Mouse (Mus musculus) limb, embryonic 12.5 days (tissue): ENCODE measurements around the gene Olfr686. TPM values are rescaled to one million over a fixed set of nuclear protein-coding genes. Genes with fewer than 3 reads are reported as not detected.

Source experiments
- ATAC-seq: fragments of 200-750 bp; cut with Nextera tagmentation; 2 replicates; pipeline ENCODE4 v1.8.0; 2017; ENCODE audit warnings: low read depth, moderate TSS enrichment; ENCODE audit not compliant: insufficient number of reproducible peaks, insufficient read depth, low FRiP score, low TSS enrichment
- H3K27ac ChIP-seq: fragments of 300-500 bp; sonication (generic); 2 replicates; pipeline ENCODE4 v1.5.1; 2016; ENCODE audit warnings: mild to moderate bottlenecking, moderate library complexity
- H3K27me3 ChIP-seq: fragments of 300-500 bp; sonication (generic); 2 replicates; pipeline ENCODE4 v1.6.1; 2016; ENCODE audit warnings: mild to moderate bottlenecking, moderate library complexity
- H3K36me3 ChIP-seq: fragments of 300-500 bp; sonication (generic); 2 replicates; pipeline ENCODE4 v1.6.1; 2016; ENCODE audit warnings: mild to moderate bottlenecking, moderate library complexity
- H3K4me1 ChIP-seq: fragments of 300-500 bp; sonication (generic); replicated peaks from 2 replicates; pipeline ENCODE4 v1.6.1; 2016
- H3K4me2 ChIP-seq: fragments of 300-500 bp; sonication (generic); 2 replicates; pipeline ENCODE4 v1.6.1; 2016; ENCODE audit warnings: mild to moderate bottlenecking, moderate library complexity
- H3K4me3 ChIP-seq: fragments of 300-500 bp; sonication (generic); replicated peaks from 2 replicates; pipeline ENCODE4 v1.5.1; 2016; ENCODE audit warnings: mild to moderate bottlenecking
- H3K9ac ChIP-seq: fragments of 300-500 bp; sonication (generic); replicated peaks from 2 replicates; pipeline ENCODE4 v1.6.1; 2016; ENCODE audit warnings: mild to moderate bottlenecking, moderate library complexity
- H3K9me3 ChIP-seq: fragments of 300-500 bp; sonication (generic); 2 replicates; pipeline ENCODE4 v1.6.1; 2016; ENCODE audit warnings: mild to moderate bottlenecking, moderate library complexity
- WGBS: fragments of 180-500 bp; shearing (Covaris S2); methylation state at CpG from one replicate; pipeline ENCODE4 v1.1.7; 2016; 5-methylcytosine and 5-hydroxymethylcytosine counted together
- polyA plus RNA-seq: library from polyadenylated mRNA; unstranded; fragments of >200 nt; fragmentation: Nextera tagmentation; extraction: Ambion mirVana; gene quantifications from 2 replicates; pipeline ENCODE4 v1.2.1, GENCODE M21; 2016

Gene Olfr686
- polyA plus RNA-seq, result not detected in 2 replicates

DNA sequence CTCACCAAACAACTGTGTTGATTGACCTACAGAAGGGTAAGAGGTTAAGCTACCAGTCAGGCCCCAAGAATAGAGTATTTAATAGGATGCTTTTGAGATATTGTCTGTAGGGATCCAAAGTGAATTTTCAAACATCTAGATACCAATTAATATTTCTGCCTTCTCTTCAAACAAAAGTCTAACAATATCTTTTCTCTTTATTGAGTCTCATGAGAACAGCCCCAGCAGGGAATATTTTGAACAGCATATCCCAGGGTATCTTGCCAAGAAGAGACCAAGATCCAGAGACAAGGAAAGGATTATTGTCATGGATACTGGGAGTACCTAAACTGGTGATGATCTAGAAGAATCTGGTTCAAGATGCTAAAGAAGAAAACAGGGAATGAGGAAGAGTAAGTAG, at the start of gene Olfr686:
Gene Olfr686 (minus strand): TSS at position 101 of the 400 bp plus-strand sequence.
- Histone ChIP-seq H3K4me1 (no peaks in the 10 kb centered on the region), H3K27me3 (no peaks in the 10 kb centered on the region), H3K4me3 (no peak within 1 kb of the TSS), H3K27ac (no peak within 1 kb of the TSS), H3K36me3 (no peaks in the 10 kb centered on the region), H3K9me3 (no peaks in the 10 kb centered on the region), H3K9ac (no peak within 1 kb of the TSS), H3K4me2 (no peak within 1 kb of the TSS)
- ATAC-seq, result no peak

DNA sequence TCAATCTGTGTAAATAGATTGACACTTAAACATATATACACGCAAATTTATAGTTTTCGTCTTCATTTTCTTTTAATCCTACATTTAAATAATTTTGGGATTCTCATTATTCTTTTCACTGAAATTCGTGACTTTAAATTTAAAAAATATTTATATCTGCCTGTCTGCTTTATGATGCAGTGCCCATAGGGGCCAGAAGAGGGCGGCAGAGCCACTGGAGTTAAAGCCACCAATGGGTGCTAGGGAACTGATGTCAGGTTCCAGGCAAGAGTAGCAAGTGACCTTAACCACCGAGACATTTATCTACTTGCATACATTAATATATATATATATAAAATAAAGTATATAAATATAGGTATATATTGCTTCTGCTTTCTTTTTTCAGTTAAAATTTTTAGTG, 49.4 kb upstream of the Olfr686 start:
- Histone ChIP-seq H3K36me3 (no peaks in the 10 kb centered on the region), H3K9ac (no peak overlapping the region), H3K4me2 (no peak overlapping the region), H3K9me3 (no peaks in the 10 kb centered on the region), H3K4me3 (no peak overlapping the region), H3K27ac (no peak overlapping the region), H3K27me3 (no peaks in the 10 kb centered on the region), H3K4me1 (no peaks in the 10 kb centered on the region)
- 59% methylated on average over 5 of the region's 5 CpGs for WGBS
- no peak for ATAC-seq

DNA sequence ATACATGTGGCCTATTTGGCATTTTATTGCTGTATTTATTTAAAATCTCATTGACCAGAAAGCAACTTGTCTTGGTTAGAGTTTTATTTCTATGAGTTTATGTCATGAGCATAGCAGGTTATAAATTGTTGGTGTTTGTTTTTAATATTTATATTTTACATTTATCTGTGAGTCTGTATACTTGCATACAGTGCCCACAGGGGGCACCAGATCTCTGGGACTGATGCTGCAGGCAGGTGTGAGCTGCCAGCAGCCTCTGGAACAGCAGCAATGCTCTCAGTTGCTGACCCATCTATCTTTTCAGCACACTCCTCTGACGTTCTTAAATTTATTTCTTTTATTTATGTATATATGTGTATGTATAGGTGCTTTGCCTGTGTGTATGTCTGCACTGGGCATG, 40.9 kb upstream of the Olfr686 start:
- no peak for ATAC-seq
- Histone ChIP-seq H3K27ac (no peak overlapping the region), H3K4me2 (no peak overlapping the region), H3K4me3 (no peak overlapping the region), H3K9me3 (no peaks in the 10 kb centered on the region), H3K9ac (no peak overlapping the region), H3K4me1 (no peaks in the 10 kb centered on the region), H3K36me3 (no peaks in the 10 kb centered on the region), H3K27me3 (no peaks in the 10 kb centered on the region)
- WGBS, result 69% methylated on average over 1 of the region's 1 CpGs

DNA sequence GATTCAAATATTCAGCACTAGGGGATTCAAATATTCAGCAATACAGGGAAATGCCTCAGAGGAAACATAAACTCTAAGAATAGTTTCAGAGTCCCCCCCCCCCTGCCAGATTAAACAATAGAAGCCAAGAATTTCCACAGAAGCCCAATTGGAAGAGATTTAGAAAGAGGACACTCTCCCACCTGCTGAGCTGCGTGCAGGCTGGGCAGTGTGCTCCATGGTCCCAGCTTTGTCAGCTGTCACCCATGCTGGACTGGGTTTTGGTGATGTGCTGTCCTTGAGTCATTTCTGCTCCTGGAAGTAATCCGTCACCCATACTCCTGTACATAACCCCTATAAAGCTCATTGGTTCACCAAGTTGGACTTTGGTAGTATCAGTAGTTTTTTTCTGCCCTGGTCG, 40.4 kb upstream of the Olfr686 start:
- Histone ChIP-seq H3K9me3 (no peaks in the 10 kb centered on the region), H3K4me1 (no peaks in the 10 kb centered on the region), H3K9ac (no peak overlapping the region), H3K27ac (no peak overlapping the region), H3K4me2 (no peak overlapping the region), H3K27me3 (no peaks in the 10 kb centered on the region), H3K4me3 (no peak overlapping the region), H3K36me3 (no peaks in the 10 kb centered on the region)
- no peak for ATAC-seq
- WGBS, result 85% methylated on average over 3 of the region's 3 CpGs

DNA sequence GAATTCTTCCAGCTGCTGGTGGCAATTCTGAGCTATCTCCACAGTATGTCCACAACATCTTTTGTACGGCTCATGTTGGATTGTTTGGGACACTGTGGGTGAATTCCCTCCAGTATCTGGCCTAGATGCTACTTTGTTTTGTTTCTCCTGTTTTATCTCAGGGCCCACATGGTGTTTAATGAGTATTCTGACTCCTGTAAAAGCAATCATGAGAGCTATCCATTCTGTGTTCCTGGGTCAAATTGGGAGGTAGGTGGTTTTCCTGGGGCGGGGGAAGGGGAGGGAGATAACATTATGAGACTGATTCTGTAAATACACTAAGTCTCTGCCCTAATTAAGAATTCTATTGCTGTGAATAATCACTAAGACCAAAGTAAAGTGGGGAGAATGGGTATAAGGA, 22.1 kb upstream of the Olfr686 start:
- Histone ChIP-seq H3K4me2 (no peak overlapping the region), H3K4me1 (no peaks in the 10 kb centered on the region), H3K9ac (no peak overlapping the region), H3K9me3 (no peaks in the 10 kb centered on the region), H3K4me3 (no peak overlapping the region), H3K27me3 (no peaks in the 10 kb centered on the region), H3K36me3 (no peaks in the 10 kb centered on the region), H3K27ac (no peak overlapping the region)
- 86% methylated on average over 2 of the region's 2 CpGs for WGBS
- no peak for ATAC-seq

DNA sequence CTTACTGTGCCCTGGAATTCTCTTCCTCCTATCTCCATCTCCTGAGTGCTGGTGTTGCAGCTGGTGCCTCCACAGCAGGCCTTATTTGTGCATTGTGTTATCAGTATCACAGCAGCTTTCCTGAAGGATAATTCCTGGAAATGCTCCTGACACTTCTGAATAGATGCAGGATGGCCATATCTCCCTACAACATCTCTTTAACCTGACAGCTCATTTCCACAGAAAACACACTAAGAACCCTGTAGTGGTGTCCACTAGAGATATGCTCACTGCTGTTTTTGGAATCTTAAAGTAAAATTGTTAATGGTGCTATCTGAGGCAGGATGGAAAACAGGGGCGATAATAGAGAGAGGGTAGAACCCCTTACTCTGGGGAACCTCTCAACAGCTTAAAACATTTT, 20.9 kb upstream of the Olfr686 start:
- H3K9ac ChIP-seq, result no peak overlapping the region
- 81% methylated on average over 1 of the region's 1 CpGs for WGBS
- H3K4me3 ChIP-seq, result no peak overlapping the region
- no peaks in the 10 kb centered on the region for H3K9me3 ChIP-seq
- no peaks in the 10 kb centered on the region for H3K27me3 ChIP-seq
- no peaks in the 10 kb centered on the region for H3K4me1 ChIP-seq
- H3K36me3 ChIP-seq, result no peaks in the 10 kb centered on the region
- no peak overlapping the region for H3K27ac ChIP-seq
- no peak overlapping the region for H3K4me2 ChIP-seq
- ATAC-seq, result no peak

DNA sequence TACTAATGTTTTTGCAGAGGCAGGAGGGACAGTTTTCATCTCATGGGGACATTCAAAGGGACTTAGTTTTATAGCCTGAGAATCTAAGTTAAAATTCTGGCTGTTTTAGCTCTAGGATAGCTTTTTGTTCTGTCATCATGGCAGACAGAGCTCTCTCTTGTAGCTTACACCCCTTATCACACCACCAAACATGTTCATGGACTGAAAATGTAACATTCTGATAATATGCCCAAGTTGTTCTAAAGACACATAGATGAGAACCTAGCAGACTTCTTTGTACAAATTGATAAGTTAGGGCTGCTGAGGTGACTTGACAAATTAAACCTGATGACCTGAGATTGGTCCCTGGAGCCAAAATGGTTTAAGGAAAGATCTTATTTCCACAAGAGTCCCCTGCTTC, 19.4 kb upstream of the Olfr686 start:
- Histone ChIP-seq H3K4me3 (no peak overlapping the region), H3K4me1 (no peaks in the 10 kb centered on the region), H3K9ac (no peak overlapping the region), H3K27me3 (no peaks in the 10 kb centered on the region), H3K36me3 (no peaks in the 10 kb centered on the region), H3K9me3 (no peaks in the 10 kb centered on the region), H3K4me2 (no peak overlapping the region), H3K27ac (no peak overlapping the region)
- no peak for ATAC-seq

DNA sequence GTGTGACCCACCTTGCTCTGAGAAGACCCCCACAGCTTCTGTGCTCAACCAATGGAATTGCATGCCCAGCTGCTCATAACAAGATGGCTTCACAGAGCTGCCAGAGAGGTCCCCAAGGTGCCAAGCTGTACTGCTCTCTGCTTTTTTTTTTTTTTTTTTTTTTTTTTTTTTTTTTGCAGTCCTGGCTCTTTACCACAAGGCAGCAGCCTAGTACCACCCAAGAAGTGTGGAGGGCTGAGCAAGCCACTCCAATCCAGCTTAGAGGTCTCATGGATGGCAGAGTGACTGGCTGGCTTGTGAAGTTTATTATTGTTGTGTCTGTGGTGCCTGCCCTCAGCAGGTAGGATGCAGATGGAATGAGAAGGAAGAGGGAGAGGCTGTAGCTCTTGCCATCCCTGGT, 18.8 kb upstream of the Olfr686 start:
- no peaks in the 10 kb centered on the region for H3K9me3 ChIP-seq

DNA sequence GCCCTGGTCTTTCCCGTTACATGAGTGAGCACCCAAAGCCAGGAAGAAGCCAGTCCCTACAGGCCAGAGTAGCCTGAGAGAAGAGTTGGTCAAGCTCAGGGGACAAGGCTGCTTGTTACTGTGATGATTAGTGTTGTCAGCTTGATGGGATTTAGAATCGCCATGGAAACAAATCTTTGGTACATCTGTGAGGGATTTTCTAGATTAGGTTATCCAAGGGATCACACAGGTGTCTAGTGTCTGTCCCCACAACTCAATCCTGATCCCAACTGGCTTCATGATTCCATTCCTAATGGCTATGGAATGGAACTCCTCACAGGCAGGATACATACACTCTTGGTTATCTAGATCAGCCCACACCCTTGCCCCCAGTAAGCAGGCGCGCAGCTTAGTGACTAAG, 11.0 kb upstream of the Olfr686 start:
- no peaks in the 10 kb centered on the region for H3K9me3 ChIP-seq
- H3K9ac ChIP-seq, result no peak overlapping the region
- H3K4me2 ChIP-seq, result no peak overlapping the region
- H3K4me3 ChIP-seq, result no peak overlapping the region
- H3K27ac ChIP-seq, result no peak overlapping the region
- H3K36me3 ChIP-seq, result no peaks in the 10 kb centered on the region
- ATAC-seq, result no peak
- H3K27me3 ChIP-seq, result no peaks in the 10 kb centered on the region
- 77% methylated on average over 4 of the region's 4 CpGs for WGBS
- H3K4me1 ChIP-seq, result no peaks in the 10 kb centered on the region

More for the DNA sequence above, 18.8 kb upstream of the Olfr686 start:
- H3K27ac ChIP-seq, result no peak overlapping the region
- H3K4me3 ChIP-seq, result no peak overlapping the region
- H3K4me1 ChIP-seq, result no peaks in the 10 kb centered on the region
- no peak overlapping the region for H3K9ac ChIP-seq
- no peak overlapping the region for H3K4me2 ChIP-seq
- ATAC-seq, result no peak
- H3K27me3 ChIP-seq, result no peaks in the 10 kb centered on the region
- no peaks in the 10 kb centered on the region for H3K36me3 ChIP-seq

DNA sequence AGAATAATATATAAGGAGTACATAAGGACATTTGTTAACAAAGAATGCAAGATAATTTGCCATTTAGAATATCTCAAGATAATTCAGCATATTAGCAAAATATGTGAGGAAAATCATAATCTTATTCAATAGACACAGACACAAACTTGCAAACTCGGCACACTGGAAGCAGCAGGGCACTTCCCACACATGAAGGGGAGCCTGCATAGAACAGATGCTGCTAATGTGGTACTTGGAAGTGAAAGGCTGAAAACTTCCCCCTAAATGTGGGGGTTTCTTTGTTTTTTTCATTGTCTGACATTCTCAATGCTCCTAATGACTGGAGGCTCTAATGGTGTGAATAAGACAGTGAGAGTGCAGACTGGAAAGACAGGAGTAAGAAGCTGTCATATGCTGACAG, 7.5 kb upstream of the Olfr686 start:
- WGBS, result 55% methylated on average over 1 of the region's 1 CpGs
- no peak for ATAC-seq

DNA sequence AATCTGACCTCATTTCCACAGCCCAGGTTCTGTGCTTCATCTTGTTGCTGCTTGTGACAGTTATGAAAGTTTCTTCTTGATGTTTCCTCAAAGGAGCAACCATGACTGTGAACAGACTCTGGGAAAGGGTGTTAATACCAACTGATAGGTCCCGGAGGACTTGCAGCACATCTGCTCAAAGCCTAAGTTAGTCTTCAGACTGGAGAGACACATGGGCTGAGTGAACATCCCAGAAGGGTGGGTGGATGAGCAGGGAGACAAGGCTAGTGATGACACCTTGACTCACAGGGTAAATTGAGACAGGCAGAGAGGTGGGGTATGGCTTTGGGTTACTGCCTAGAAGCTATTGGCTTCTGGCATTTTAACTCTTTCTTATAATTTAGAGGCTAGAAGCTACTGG, 21.4 kb downstream of the Olfr686 start, which contains the start of gene Olfr685:
Gene Olfr685 (minus strand): TSS at position 101 of the 400 bp plus-strand sequence.
- H3K27ac ChIP-seq, result no peak within 1 kb of the TSS
- no peaks in the 10 kb centered on the region for H3K4me1 ChIP-seq
- WGBS, result 79% methylated on average over 1 of the region's 1 CpGs
- no peak for ATAC-seq
- H3K4me2 ChIP-seq, result no peak within 1 kb of the TSS
- no peaks in the 10 kb centered on the region for H3K27me3 ChIP-seq
- H3K9ac ChIP-seq, result no peak within 1 kb of the TSS
- no peaks in the 10 kb centered on the region for H3K9me3 ChIP-seq
- no peak within 1 kb of the TSS for H3K4me3 ChIP-seq
- no peaks in the 10 kb centered on the region for H3K36me3 ChIP-seq

More for the DNA sequence above, 7.5 kb upstream of the Olfr686 start:
- H3K36me3 ChIP-seq, result no peaks in the 10 kb centered on the region
- H3K4me2 ChIP-seq, result no peak overlapping the region
- no peaks in the 10 kb centered on the region for H3K4me1 ChIP-seq
- no peak overlapping the region for H3K9ac ChIP-seq
- H3K27ac ChIP-seq, result no peak overlapping the region
- H3K9me3 ChIP-seq, result no peaks in the 10 kb centered on the region
- H3K4me3 ChIP-seq, result no peak overlapping the region
- no peaks in the 10 kb centered on the region for H3K27me3 ChIP-seq

DNA sequence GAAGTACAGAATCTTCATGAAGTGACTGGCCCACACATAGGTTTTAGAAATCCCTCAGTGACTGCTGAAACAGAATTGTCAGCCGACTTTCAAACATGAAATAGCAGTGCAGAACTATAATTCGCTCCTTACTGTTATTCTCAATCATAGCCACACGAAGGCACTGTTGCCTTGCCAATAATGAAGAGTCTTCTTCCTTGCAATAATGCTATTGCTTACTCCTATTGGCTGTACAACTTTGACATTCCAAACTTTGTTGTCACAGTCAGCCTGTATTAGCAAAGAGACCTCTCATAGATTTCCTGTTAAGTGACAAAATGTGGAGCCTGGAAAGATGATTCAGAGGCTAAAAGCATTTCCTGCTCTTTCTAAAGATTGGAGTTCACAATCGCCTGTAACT, 36.5 kb downstream of the Olfr686 start:
- H3K27me3 ChIP-seq, result no peaks in the 10 kb centered on the region
- H3K9ac ChIP-seq, result no peak overlapping the region
- no peak overlapping the region for H3K27ac ChIP-seq
- no peak overlapping the region for H3K4me3 ChIP-seq
- WGBS, result 49% methylated on average over 4 of the region's 4 CpGs
- no peak for ATAC-seq
- H3K4me2 ChIP-seq, result no peak overlapping the region
- no peaks in the 10 kb centered on the region for H3K4me1 ChIP-seq
- no peaks in the 10 kb centered on the region for H3K36me3 ChIP-seq
- H3K9me3 ChIP-seq, result no peaks in the 10 kb centered on the region
